Mouse (Mus musculus): Measurements from ENCODE around the gene Aicda. TPM values are rescaled to one million over a fixed set of nuclear protein-coding genes. Genes with fewer than 3 reads are reported as not detected.

Aicda gene
- polyA plus RNA-seq, 1 experiment from 2014 or later = not detected

Other genes starting within 250 kb of the Aicda start
- gene M6pr, start 245.1 kb upstream of the Aicda start, polyA plus RNA-seq (2016; fragmentation: Nextera tagmentation; extraction: Ambion mirVana) = 115 and 116 TPM in 2 replicates
- 4.4 and 4.5 TPM in 2 replicates for gene Phc1, start 213.2 kb upstream of the Aicda start, polyA plus RNA-seq (2016; fragmentation: Nextera tagmentation; extraction: Ambion mirVana)
- 2.1 and 3.1 TPM in 2 replicates for gene Rimklb, start 55.0 kb upstream of the Aicda start, polyA plus RNA-seq (2016; fragmentation: Nextera tagmentation; extraction: Ambion mirVana)
- gene Mfap5, start 48.0 kb upstream of the Aicda start, polyA plus RNA-seq (2016; fragmentation: Nextera tagmentation; extraction: Ambion mirVana) = 0.48 and 0.68 TPM in 2 replicates
- gene Apobec1, start 48.6 kb downstream of the Aicda start, polyA plus RNA-seq (2016; fragmentation: Nextera tagmentation; extraction: Ambion mirVana) = 3.7 and 4.1 TPM in 2 replicates
- 7.9 and 8.4 TPM in 2 replicates for gene Gdf3, start 56.3 kb downstream of the Aicda start, polyA plus RNA-seq (2016; fragmentation: Nextera tagmentation; extraction: Ambion mirVana)
- not detected in 2 replicates for gene Dppa3, start 72.6 kb downstream of the Aicda start, polyA plus RNA-seq (2016; fragmentation: Nextera tagmentation; extraction: Ambion mirVana)
- gene Nanog, start 153.7 kb downstream of the Aicda start, polyA plus RNA-seq (2016; fragmentation: Nextera tagmentation; extraction: Ambion mirVana) = 0.12 TPM in 1 of 2 replicates, not detected in the other
- 35.5 and 38.7 TPM in 2 replicates for gene Slc2a3, start 247.8 kb downstream of the Aicda start, polyA plus RNA-seq (2016; fragmentation: Nextera tagmentation; extraction: Ambion mirVana)